Comparison of ENCODE assay signal across 9 mouse cellular contexts in genomic region chr2:154712271-154712677, GRCm38 (mm10). TPM values are rescaled to one million over a fixed set of nuclear protein-coding genes. Genes with fewer than 3 reads are reported as not detected.
DNase-seq lines count a peak whose midpoint lies in the region; ATAC-seq and TF ChIP-seq lines count a peak whose summit lies in the region.
"Had no signal": no experiment of that assay in that cellular context is flagged by ENCODE, and none has a peak within 500 bp of the region (broad histone marks: within the 10 kb centered on the region; RNA-seq: fewer than 3 reads in every experiment).

No protein-coding gene starts in this region.

- H3K4me3 ChIP-seq in midbrain, embryonic 10.5 days: no peak overlapping the region
- H3K4me3 ChIP-seq in midbrain, embryonic 16.5 days (ENCODE audit: low read depth, low read length): no peak overlapping the region
- H3K4me3 ChIP-seq in embryonic facial prominence, embryonic 10.5 days: no peak overlapping the region
- H3K4me3 ChIP-seq in liver, embryonic 14.5 days (ENCODE audit: insufficient read depth in 1 of 2, low read depth in 2 of 2, low read length in 2 of 2): no peak overlapping the region
- H3K4me3 ChIP-seq: hindbrain, embryonic 15.5 days had no signal

- no peak overlapping the region for H3K27ac ChIP-seq in midbrain, embryonic 10.5 days (replicated peaks)
- H3K27ac ChIP-seq in midbrain, embryonic 16.5 days (ENCODE audit: low read length): no peak overlapping the region
- H3K27ac ChIP-seq in embryonic facial prominence, embryonic 10.5 days (replicated peaks): no peak overlapping the region
- no peak overlapping the region for H3K27ac ChIP-seq in liver, embryonic 14.5 days
- H3K27ac ChIP-seq: hindbrain, embryonic 15.5 days had no signal

- H3K4me1 ChIP-seq in midbrain, embryonic 10.5 days: peaks cover 20% of the 10 kb centered on the region
- peaks cover 2% of the 10 kb centered on the region; the same call in 1 of the 2 replicates for H3K4me1 ChIP-seq in midbrain, embryonic 16.5 days (ENCODE audit: control insufficient read depth, insufficient read depth, low read length)
- peaks cover 20% of the 10 kb centered on the region for H3K4me1 ChIP-seq in embryonic facial prominence, embryonic 10.5 days
- no peaks in the 10 kb centered on the region for H3K4me1 ChIP-seq in liver, embryonic 14.5 days (replicated peaks; ENCODE audit: control insufficient read depth in 2 of 2, insufficient read depth in 2 of 2, low read length in 1 of 2)

- no peaks in the 10 kb centered on the region for H3K9me3 ChIP-seq in midbrain, embryonic 10.5 days (replicated peaks)
- no peaks in the 10 kb centered on the region for H3K9me3 ChIP-seq in midbrain, embryonic 16.5 days (replicated peaks; ENCODE audit: control insufficient read depth, low read length, poor library complexity, severe bottlenecking)
- no peaks in the 10 kb centered on the region for H3K9me3 ChIP-seq in embryonic facial prominence, embryonic 10.5 days
- H3K9me3 ChIP-seq in liver, embryonic 14.5 days (ENCODE audit: control insufficient read depth, low read length): no peaks in the 10 kb centered on the region
- H3K9me3 ChIP-seq: hindbrain, embryonic 15.5 days had no signal

- TF ChIP-seq CTCF in liver, embryonic 14.5 days (IDR thresholded peaks at IDR 0.05; ENCODE audit: low read depth): peak; percentile 98

- peak; percentile 70 for DNase-seq in midbrain, embryonic 10.5 days (ENCODE audit: low spot score)
- DNase-seq in adrenal gland, postnatal 14 days: peak; percentile 82
- peak; percentile 80 for DNase-seq in embryonic facial prominence, embryonic 10.5 days (ENCODE audit: low spot score)
- peak; percentile 80 for DNase-seq in heart, postnatal 4 days
- DNase-seq in liver, embryonic 14.5 days (ENCODE audit: low read depth in 3 of 3, low spot score in 3 of 3): peak; percentile 17 to 37 (median 17)
- peak; percentile 64 for DNase-seq in ovary, postnatal 36 days (ENCODE audit: low spot score)
- DNase-seq in thymus, postnatal 4 days: peak; percentile 81

- ATAC-seq in midbrain, embryonic 16.5 days: no peak
- ATAC-seq in liver, embryonic 14.5 days (ENCODE audit: insufficient read depth): peak; percentile 35; the same call in 1 of the 2 replicates

- H3K27me3 ChIP-seq in midbrain, embryonic 10.5 days (ENCODE audit: low read depth, poor library complexity, severe bottlenecking): peaks cover 5% of the 10 kb centered on the region; the same call in 1 of the 2 replicates
- no peaks in the 10 kb centered on the region for H3K27me3 ChIP-seq in midbrain, embryonic 16.5 days (ENCODE audit: control insufficient read depth, insufficient read depth, low read depth, low read length)
- no peaks in the 10 kb centered on the region for H3K27me3 ChIP-seq in embryonic facial prominence, embryonic 10.5 days (replicated peaks; ENCODE audit: low read depth, poor library complexity, severe bottlenecking)
- H3K27me3 ChIP-seq in liver, embryonic 14.5 days (ENCODE audit: control insufficient read depth, insufficient read depth, low read length): no peaks in the 10 kb centered on the region
- H3K27me3 ChIP-seq: hindbrain, embryonic 15.5 days had no signal

- no peak overlapping the region for H3K9ac ChIP-seq in midbrain, embryonic 16.5 days (ENCODE audit: low read depth, low read length)
- H3K9ac ChIP-seq in liver, embryonic 14.5 days (replicated peaks): no peak overlapping the region
- H3K9ac ChIP-seq: hindbrain, embryonic 15.5 days had no signal

- no peak overlapping the region for H3K4me2 ChIP-seq in midbrain, embryonic 16.5 days (ENCODE audit: low read length)
- H3K4me2 ChIP-seq in liver, embryonic 14.5 days (ENCODE audit: low read depth): no peak overlapping the region
- H3K4me2 ChIP-seq: hindbrain, embryonic 15.5 days had no signal

- TF ChIP-seq EP300 in liver, embryonic 14.5 days (IDR thresholded peaks at IDR 0.05; ENCODE audit: low read depth): no peak

- H3K36me3 ChIP-seq in midbrain, embryonic 10.5 days: no peaks in the 10 kb centered on the region
- no peaks in the 10 kb centered on the region for H3K36me3 ChIP-seq in midbrain, embryonic 16.5 days (ENCODE audit: control insufficient read depth, insufficient read depth, low read length)
- H3K36me3 ChIP-seq in embryonic facial prominence, embryonic 10.5 days (replicated peaks): no peaks in the 10 kb centered on the region
- H3K36me3 ChIP-seq in liver, embryonic 14.5 days (replicated peaks; ENCODE audit: control insufficient read depth, insufficient read depth, low read depth): no peaks in the 10 kb centered on the region
- H3K36me3 ChIP-seq: hindbrain, embryonic 15.5 days had no signal

- 50% methylated on average over 5 of the region's 5 CpGs for WGBS in midbrain, embryonic 10.5 days
- 44% methylated on average over 5 of the region's 5 CpGs for WGBS in midbrain, embryonic 16.5 days
- WGBS in embryonic facial prominence, embryonic 10.5 days: 41% methylated on average over 5 of the region's 5 CpGs
- 42% methylated on average over 5 of the region's 5 CpGs for WGBS in liver, embryonic 14.5 days (ENCODE audit: insufficient replicate concordance)

RNA-seq across cellular contexts. Expression of gene Gm14214, which starts 57.6 kb away (rescaled TPM):
- polyA plus RNA-seq in midbrain, embryonic 10.5 days (2016; fragmentation: Nextera tagmentation; extraction: Ambion mirVana): not detected in 2 replicates
- not detected in 2 replicates for polyA plus RNA-seq in midbrain, embryonic 16.5 days (2015; fragmentation: Nextera tagmentation; extraction: Ambion mirVana)
- total RNA-seq in adrenal gland, postnatal 14 days (2021): not detected in 2 replicates
- not detected in 2 replicates for polyA plus RNA-seq in embryonic facial prominence, embryonic 10.5 days (2016; fragmentation: Nextera tagmentation; extraction: Ambion mirVana)
- not detected for total RNA-seq in heart, postnatal 4 days (2021)
- not detected in 2 replicates for polyA plus RNA-seq in liver, embryonic 14.5 days (2012; rRNA removed)
- not detected in 2 replicates for polyA plus RNA-seq in liver, embryonic 14.5 days (2014; fragmentation: Nextera tagmentation; extraction: Ambion mirVana)
- polyA plus RNA-seq: hindbrain, embryonic 15.5 days had no signal

Comparison
In these comparisons a context has a peak if more than half of its experiments do, and no peak if none do; other contexts are left out.
1. DNase-seq: peak in every context shown above with its lines; median percentile 82 in adrenal gland, postnatal 14 days; 81 in thymus, postnatal 4 days; 80 in embryonic facial prominence, embryonic 10.5 days; 80 in heart, postnatal 4 days; 70 in midbrain, embryonic 10.5 days; 64 in ovary, postnatal 36 days; 17 in liver, embryonic 14.5 days.